Mouse (Mus musculus): Measurements from ENCODE around the gene Snd1.

Snd1 gene

GRCm38 (mm10) chr6:28865112-28865511 is 390.2 kb downstream of the Snd1 start:
- DNase-seq (ENCODE audit: low read depth, low spot score) = no peak

- no peak for DNase-seq (ENCODE audit: low read depth, low spot score)
These were observed 391.3 kb downstream of the Snd1 start for GRCm38 (mm10) chr6:28866206-28866605.

- DNase-seq (ENCODE audit: low read depth, low spot score) = no peak
These were observed 392.7 kb downstream of the Snd1 start for GRCm38 (mm10) chr6:28867516-28868251.

- peak; percentile 70 for DNase-seq (ENCODE audit: low read depth, low spot score)
These were observed 396.9 kb downstream of the Snd1 start for GRCm38 (mm10) chr6:28871725-28872420.

GRCm38 (mm10) chr6:28872421-28872795 is 397.5 kb downstream of the Snd1 start:
- DNase-seq (ENCODE audit: low read depth, low spot score) = no peak

GRCm38 (mm10) chr6:28874053-28874452 is 399.1 kb downstream of the Snd1 start:
- no peak for DNase-seq (ENCODE audit: low read depth, low spot score)

GRCm38 (mm10) chr6:28874759-28875158 is 399.8 kb downstream of the Snd1 start:
- no peak for DNase-seq (ENCODE audit: low read depth, low spot score)

GRCm38 (mm10) chr6:28875333-28875732 is 400.4 kb downstream of the Snd1 start:
- no peak for DNase-seq (ENCODE audit: low read depth, low spot score)

GRCm38 (mm10) chr6:28876492-28876891 is 401.6 kb downstream of the Snd1 start:
- DNase-seq (ENCODE audit: low read depth, low spot score) = no peak

GRCm38 (mm10) chr6:28877945-28878666 is 403.2 kb downstream of the Snd1 start:
- peak; percentile 37 for DNase-seq (ENCODE audit: low read depth, low spot score)

- DNase-seq (ENCODE audit: low read depth, low spot score) = no peak
These were observed 404.4 kb downstream of the Snd1 start for GRCm38 (mm10) chr6:28879315-28879714.

- DNase-seq (ENCODE audit: low read depth, low spot score) = no peak
These were observed 406.0 kb downstream of the Snd1 start for GRCm38 (mm10) chr6:28880909-28881308.

GRCm38 (mm10) chr6:28883518-28883917 is 408.6 kb downstream of the Snd1 start:
- DNase-seq (ENCODE audit: low read depth, low spot score) = no peak

- no peak for DNase-seq (ENCODE audit: low read depth, low spot score)
These were observed 411.9 kb downstream of the Snd1 start for GRCm38 (mm10) chr6:28886724-28887440.

GRCm38 (mm10) chr6:28890426-28890825 is 415.5 kb downstream of the Snd1 start:
- DNase-seq (ENCODE audit: low read depth, low spot score) = no peak

GRCm38 (mm10) chr6:28891480-28891879 is 416.5 kb downstream of the Snd1 start:
- no peak for DNase-seq (ENCODE audit: low read depth, low spot score)

GRCm38 (mm10) chr6:28895004-28895515 is 420.1 kb downstream of the Snd1 start:
- DNase-seq (ENCODE audit: low read depth, low spot score) = no peak

- no peak for DNase-seq (ENCODE audit: low read depth, low spot score)
These were observed 420.8 kb downstream of the Snd1 start for GRCm38 (mm10) chr6:28895726-28896125.

- no peak for DNase-seq (ENCODE audit: low read depth, low spot score)
These were observed 421.9 kb downstream of the Snd1 start for GRCm38 (mm10) chr6:28896762-28897320.

- DNase-seq (ENCODE audit: low read depth, low spot score) = no peak
These were observed 422.6 kb downstream of the Snd1 start for GRCm38 (mm10) chr6:28897326-28898085.

GRCm38 (mm10) chr6:28898836-28899235 is 423.9 kb downstream of the Snd1 start:
- DNase-seq (ENCODE audit: low read depth, low spot score) = peak; percentile 66
